ENCODE assay signal across 10 mouse cellular contexts in genomic region chr1:170992550-170992949, GRCm38 (mm10). TPM values are rescaled to one million over a fixed set of nuclear protein-coding genes. Genes with fewer than 3 reads are reported as not detected.
DNase-seq lines count a peak whose midpoint lies in the region; ATAC-seq and TF ChIP-seq lines count a peak whose summit lies in the region.
"Had no signal": no experiment of that assay in that cellular context is flagged by ENCODE, and none has a peak within 500 bp of the region (broad histone marks: within the 10 kb centered on the region; RNA-seq: fewer than 3 reads in every experiment).

No protein-coding gene starts in this region.

- no peak overlapping the region for H3K9ac ChIP-seq in kidney, embryonic 16.5 days (replicated peaks; ENCODE audit: low read length)
- H3K9ac ChIP-seq in ES-E14 (ENCODE audit: insufficient read depth, low read depth, low read length, poor library complexity, severe bottlenecking): no peak overlapping the region
- H3K9ac ChIP-seq in intestine, embryonic 16.5 days (ENCODE audit: low read depth, low read length): no peak overlapping the region
- H3K9ac ChIP-seq: liver, embryonic 15.5 days had no signal

- H3K4me3 ChIP-seq in kidney, embryonic 16.5 days (ENCODE audit: low read length): no peak overlapping the region
- no peak overlapping the region for H3K4me3 ChIP-seq in ES-E14 (ENCODE audit: insufficient read depth in 1 of 2, low read depth in 1 of 2, low read length in 2 of 2, poor library complexity in 1 of 2, severe bottlenecking in 1 of 2)
- no peak overlapping the region for H3K4me3 ChIP-seq in intestine, embryonic 16.5 days (ENCODE audit: low read length)
- H3K4me3 ChIP-seq: erythroblast, embryonic 14.5 days; liver, embryonic 15.5 days had no signal

- no peak overlapping the region for H3K4me2 ChIP-seq in kidney, embryonic 16.5 days (replicated peaks; ENCODE audit: low read depth, low read length)
- H3K4me2 ChIP-seq in intestine, embryonic 16.5 days (ENCODE audit: low read depth, low read length): no peak overlapping the region
- H3K4me2 ChIP-seq: liver, embryonic 15.5 days had no signal

- no peak overlapping the region for H3K27ac ChIP-seq in kidney, embryonic 16.5 days (ENCODE audit: low read length)
- no peak overlapping the region for H3K27ac ChIP-seq in ES-E14 (ENCODE audit: insufficient read depth, low read depth, low read length, poor library complexity, severe bottlenecking)
- no peak overlapping the region for H3K27ac ChIP-seq in intestine, embryonic 16.5 days (ENCODE audit: low read length)
- H3K27ac ChIP-seq: liver, embryonic 15.5 days had no signal

- WGBS in kidney, embryonic 16.5 days: 62% methylated on average over 5 of the region's 5 CpGs
- 61% methylated on average over 5 of the region's 5 CpGs for WGBS in intestine, embryonic 16.5 days

- no peaks in the 10 kb centered on the region for H3K27me3 ChIP-seq in kidney, embryonic 16.5 days (ENCODE audit: insufficient read depth, low read length)
- no peaks in the 10 kb centered on the region for H3K27me3 ChIP-seq in intestine, embryonic 16.5 days (replicated peaks; ENCODE audit: control insufficient read depth, insufficient read depth, low read length)
- H3K27me3 ChIP-seq: liver, embryonic 15.5 days had no signal

- no peaks in the 10 kb centered on the region for H3K4me1 ChIP-seq in kidney, embryonic 16.5 days (ENCODE audit: insufficient read depth, low read length)
- no peaks in the 10 kb centered on the region for H3K4me1 ChIP-seq in ES-E14 (ENCODE audit: control insufficient read depth in 2 of 2, insufficient read depth in 2 of 2, low read length in 2 of 2, poor library complexity in 1 of 2)
- H3K4me1 ChIP-seq in intestine, embryonic 16.5 days (ENCODE audit: control insufficient read depth, insufficient read depth, low read length): no peaks in the 10 kb centered on the region
- H3K4me1 ChIP-seq: liver, embryonic 15.5 days had no signal

- in situ Hi-C loops in ES-E14 (cut with MboI; ENCODE audit: low sequenced_read_pairs in 2 of 2, unreplicated experiment in 2 of 2): loop anchor here in 1 of 2 experiments (25.0 kb wide), 1 partner anchor 105 kb away; the partner anchor contains the start of genes Dusp12 and Gm26620

- H3K36me3 ChIP-seq in kidney, embryonic 16.5 days (ENCODE audit: insufficient read depth, low read length): no peaks in the 10 kb centered on the region
- no peaks in the 10 kb centered on the region for H3K36me3 ChIP-seq in ES-E14 (ENCODE audit: control insufficient read depth, insufficient read depth, low read length, poor library complexity, severe bottlenecking)
- no peaks in the 10 kb centered on the region for H3K36me3 ChIP-seq in intestine, embryonic 16.5 days (ENCODE audit: control insufficient read depth, insufficient read depth, low read length)
- H3K36me3 ChIP-seq: liver, embryonic 15.5 days had no signal

- no peak for ATAC-seq in kidney, embryonic 16.5 days (ENCODE audit: low FRiP score, low TSS enrichment)
- peak; percentile 71 to 76 for ATAC-seq in hematopoietic stem cell, adult 5-6 weeks (replicated peaks in 1 of 2; ENCODE audit: insufficient read depth in 1 of 2, low FRiP score in 2 of 2, low TSS enrichment in 1 of 2, low read depth in 1 of 2, poor library complexity in 2 of 2, severe bottlenecking in 2 of 2)
- ATAC-seq in intestine, embryonic 16.5 days: no peak

- no peaks in the 10 kb centered on the region for H3K9me3 ChIP-seq in kidney, embryonic 16.5 days (ENCODE audit: low read length)
- no peaks in the 10 kb centered on the region for H3K9me3 ChIP-seq in ES-E14 (ENCODE audit: control insufficient read depth, insufficient read depth, low read depth, low read length)
- H3K9me3 ChIP-seq in intestine, embryonic 16.5 days (ENCODE audit: control insufficient read depth, low read length): no peaks in the 10 kb centered on the region
- H3K9me3 ChIP-seq: liver, embryonic 15.5 days had no signal

- DNase-seq in kidney, adult 11 months: peak; percentile 39
- DNase-seq in ES-E14 (ENCODE audit: low read depth, low spot score): peak; percentile 54
- DNase-seq in adrenal gland, postnatal 14 days: peak; percentile 49
- DNase-seq in lung, postnatal 10 days: peak; percentile 49
- peak; percentile 22 for DNase-seq in thymus, postnatal 25 days

TF ChIP-seq in ES-E14, 5 proteins besides CTCF, POLR2A, EP300 and RAD21:
- peak; percentile 75 for TF ChIP-seq ZC3H11A (IDR thresholded peaks at IDR 0.05; ENCODE audit: borderline replicate concordance, low read depth, low read length)
- no peak; the same call in 1 of the 2 replicates for TF ChIP-seq ZNF384 (IDR thresholded peaks at IDR 0.05; ENCODE audit: low read depth, low read length)
- TF ChIP-seq CHD2 (IDR thresholded peaks at IDR 0.05; ENCODE audit: low read depth, low read length): no peak
TF ChIP-seq in ES-E14: peak in this region for 1.

RNA-seq across cellular contexts. Expression of gene Fcgr2b, which starts 16.2 kb away (rescaled TPM):
- polyA plus RNA-seq in kidney, embryonic 16.5 days (2015; fragmentation: Nextera tagmentation; extraction: Ambion mirVana): 2.6 and 3.9 TPM in 2 replicates
- total RNA-seq in ES-E14 (2012; rRNA removed): 2.4 and 4.5 TPM in 2 replicates
- total RNA-seq in adrenal gland, postnatal 14 days (2021): 7.9 and 9.2 TPM in 2 replicates
- 18.5 and 26.0 TPM in 2 replicates for total RNA-seq in hematopoietic stem cell, adult 5-6 weeks (2017)
- polyA plus RNA-seq in intestine, embryonic 16.5 days (2015; fragmentation: Nextera tagmentation; extraction: Ambion mirVana): 1.5 and 2.2 TPM in 2 replicates
- polyA plus RNA-seq: erythroblast, embryonic 14.5 days had no signal

RNA-seq across cellular contexts. Expression of gene Fcgr4, which starts 26.2 kb away (rescaled TPM):
- 0.87 and 1.3 TPM in 2 replicates for polyA plus RNA-seq in kidney, embryonic 16.5 days (2015; fragmentation: Nextera tagmentation; extraction: Ambion mirVana)
- total RNA-seq in ES-E14 (2012; rRNA removed): 0.49 TPM in 1 of 2 replicates, not detected in the other
- total RNA-seq in adrenal gland, postnatal 14 days (2021): 0.49 and 0.89 TPM in 2 replicates
- 1.1 and 6.9 TPM in 2 replicates for total RNA-seq in hematopoietic stem cell, adult 5-6 weeks (2017)
- polyA plus RNA-seq in intestine, embryonic 16.5 days (2015; fragmentation: Nextera tagmentation; extraction: Ambion mirVana): 1.4 and 1.8 TPM in 2 replicates
- polyA plus RNA-seq: erythroblast, embryonic 14.5 days had no signal

Comparison
In these comparisons a context has a peak if more than half of its experiments do, and no peak if none do; other contexts are left out.
1. ATAC-seq: peak in hematopoietic stem cell, adult 5-6 weeks (2 of 2); none in kidney, embryonic 16.5 days (single experiment) and intestine, embryonic 16.5 days (single experiment).
2. Peak in every context shown above with its lines, with median percentiles within 50 percentile points of each other: DNase-seq.